Mouse (Mus musculus) heart, postnatal 25 days (tissue): ENCODE results near the gene Rnf181. TPM values are rescaled to one million over a fixed set of nuclear protein-coding genes. Genes with fewer than 3 reads are reported as not detected.

Experiments used
- DNase-seq: peaks from one replicate; pipeline ENCODE4 v3.0.0; 2022; ENCODE audit warnings: low spot score
- intact Hi-C: fragments of 180-260 bp; cut with DNase I; formaldehyde crosslinking; loops from one replicate; pipeline ENCODE4 v1.15.1; 2025
- total RNA-seq, 2 experiments: library from RNA; stranded (reverse); gene quantifications; 2 replicates each; pipeline ENCODE4 v1.2.3; 2021

The Rnf181 gene
- 10 to 100 TPM; 33.9 to 41.2 TPM for total RNA-seq

- DNase-seq = no peak
- intact Hi-C loops = no loop called here
Observed at GRCm38 (mm10) chr6:72366844-72367443, at the start of gene Rnf181. Gene Rnf181 (minus strand): TSS chr6:72366956.

DNA sequence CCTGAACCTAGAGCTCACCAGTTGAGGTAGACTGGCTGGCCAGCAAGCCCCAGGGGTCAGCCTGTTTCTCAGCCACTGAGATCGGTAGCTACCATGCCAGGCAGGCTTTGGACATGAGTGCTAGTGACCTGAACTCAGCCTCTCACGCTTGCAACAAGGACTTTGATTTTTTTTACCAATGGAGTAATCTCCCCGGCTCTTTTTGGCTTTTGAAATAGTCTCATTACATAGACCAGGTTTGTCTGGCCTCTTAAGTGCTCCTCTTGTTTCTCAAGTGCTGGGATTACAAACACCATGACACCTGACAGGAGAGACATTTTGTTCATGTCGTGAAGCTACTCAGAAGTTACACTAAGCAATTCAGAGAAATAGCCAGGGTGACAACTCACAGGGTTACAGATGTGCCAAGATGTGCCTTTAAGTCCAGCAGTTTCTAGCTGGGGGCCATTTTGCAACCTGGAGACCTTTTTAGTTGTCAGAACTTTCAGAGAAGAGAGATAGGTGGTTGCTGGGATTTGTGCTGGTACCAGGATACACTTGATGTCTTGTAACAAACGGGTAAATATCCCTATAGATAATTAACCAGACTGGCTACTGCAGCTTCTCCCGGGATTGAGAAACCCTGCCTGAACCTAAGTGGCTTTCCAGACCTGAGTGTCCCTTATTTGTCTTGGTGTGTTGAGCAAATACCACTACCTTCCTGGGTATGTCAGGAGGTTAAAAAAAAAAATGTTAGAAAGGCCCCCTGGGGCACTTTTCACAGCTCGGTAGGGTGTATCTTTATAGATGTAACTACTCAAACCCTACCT, 49.4 kb upstream of the Rnf181 start:
- no peak for DNase-seq
- intact Hi-C loops = no loop called here

GRCm38 (mm10) chr6:72415181-72415580, 48.4 kb upstream of the Rnf181 start:
- DNase-seq = no peak
- intact Hi-C loops = no loop called here

GRCm38 (mm10) chr6:72414076-72414756, 47.5 kb upstream of the Rnf181 start, which contains the start of gene Ggcx:
Gene Ggcx (plus strand): TSS chr6:72414308.
- intact Hi-C loops = no loop called here

DNA sequence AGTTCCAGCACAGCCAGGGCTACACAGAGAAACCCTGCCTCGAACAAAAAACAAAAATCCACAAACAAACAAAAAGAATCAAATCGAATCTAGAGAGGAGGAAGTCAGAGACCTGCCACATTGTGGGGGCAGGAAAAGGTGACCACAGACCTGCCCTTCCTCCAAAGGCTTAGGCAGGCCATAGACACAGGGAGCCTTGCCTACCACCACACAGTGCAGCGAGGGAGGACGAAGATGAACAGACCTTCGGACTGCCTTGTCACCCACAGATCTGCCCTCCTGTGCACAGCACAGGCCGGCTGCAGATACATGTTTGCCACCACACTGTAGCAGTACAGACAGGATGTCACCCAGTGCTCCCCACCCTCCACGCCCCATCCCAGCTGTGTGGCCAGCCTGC, 43.8 kb upstream of the Rnf181 start:
- intact Hi-C loops = no loop called here
- no peak for DNase-seq

More at GRCm38 (mm10) chr6:72414076-72414756, 47.5 kb upstream of the Rnf181 start, which contains the start of gene Ggcx:
- peak; percentile 92 for DNase-seq

DNA sequence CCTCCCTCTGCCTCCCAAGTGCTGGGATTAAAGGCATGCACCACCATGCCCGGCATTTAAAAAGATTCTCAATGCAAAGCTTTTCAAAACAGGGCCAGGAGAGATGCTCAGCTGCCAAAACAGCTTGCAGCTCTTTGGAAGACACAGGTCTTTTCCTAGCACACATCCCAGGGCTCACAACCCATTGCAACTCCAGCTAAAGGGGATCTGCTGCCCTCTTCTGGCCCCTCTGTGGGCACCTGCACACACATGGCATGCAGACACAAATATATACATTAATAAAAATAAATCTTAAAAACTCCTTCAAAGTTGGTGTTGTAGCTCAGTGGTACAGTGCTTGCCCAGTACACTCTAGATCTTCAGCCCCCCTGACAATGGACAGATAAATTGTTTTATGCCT, 43.2 kb upstream of the Rnf181 start:
- intact Hi-C loops = no loop called here
- DNase-seq = no peak

DNA sequence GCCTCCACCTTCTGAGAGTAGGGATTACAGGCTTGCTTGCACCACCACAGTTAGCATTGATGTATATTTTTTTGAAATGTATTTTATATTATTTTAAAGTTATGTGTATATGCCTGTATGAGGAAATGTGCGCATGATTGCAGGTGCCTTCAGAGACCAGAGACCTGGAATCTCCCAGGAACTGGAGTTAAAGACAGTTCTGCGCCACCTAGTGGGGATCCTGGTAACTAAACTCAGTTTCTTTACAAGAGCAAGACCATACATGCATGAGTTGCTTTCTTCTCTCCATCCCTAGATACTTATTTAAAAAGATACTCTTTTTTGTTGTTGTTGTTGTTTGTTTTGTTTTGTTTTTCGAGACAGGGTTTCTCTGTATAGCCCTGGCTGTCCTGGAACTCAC, 42.8 kb upstream of the Rnf181 start:
- intact Hi-C loops = loop anchor here (5.0 kb wide), 2 partner anchors 127 to 222 kb away; no protein-coding TSS in a partner anchor
- DNase-seq = no peak

- intact Hi-C loops = loop anchor here (2.0 to 5.0 kb wide), 3 partner anchors 44 to 220 kb away; no protein-coding TSS in a partner anchor
- peak; percentile 44 for DNase-seq
Observed at GRCm38 (mm10) chr6:72407119-72407518, 40.4 kb upstream of the Rnf181 start.

DNA sequence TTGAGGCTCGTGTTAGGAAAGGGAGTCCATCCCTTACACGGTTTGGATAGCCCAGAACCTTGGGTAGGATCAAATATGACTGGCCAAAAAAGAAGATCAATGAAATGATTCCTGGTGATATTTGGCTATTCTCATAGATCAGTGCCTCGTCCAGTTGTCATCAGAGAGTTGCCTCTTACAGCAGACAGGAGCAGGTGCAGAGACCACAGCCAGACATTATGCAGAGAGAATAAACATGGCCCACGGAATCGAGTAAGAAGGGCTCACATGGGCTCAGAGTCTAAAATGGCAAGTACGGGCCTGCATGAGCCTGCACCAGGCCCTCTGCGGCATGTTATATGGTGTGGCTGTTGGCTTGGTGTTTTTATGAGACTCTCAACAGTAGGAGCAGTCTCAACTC, 38.6 kb upstream of the Rnf181 start:
- intact Hi-C loops = loop anchor here (5.0 kb wide), 2 partner anchors 123 to 218 kb away; no protein-coding TSS in a partner anchor
- DNase-seq = no peak

GRCm38 (mm10) chr6:72401875-72402274, 35.1 kb upstream of the Rnf181 start:
- intact Hi-C loops = no loop called here
- DNase-seq = peak; percentile 49

GRCm38 (mm10) chr6:72399967-72400366, 33.2 kb upstream of the Rnf181 start:
- intact Hi-C loops = no loop called here
- DNase-seq = no peak

DNA sequence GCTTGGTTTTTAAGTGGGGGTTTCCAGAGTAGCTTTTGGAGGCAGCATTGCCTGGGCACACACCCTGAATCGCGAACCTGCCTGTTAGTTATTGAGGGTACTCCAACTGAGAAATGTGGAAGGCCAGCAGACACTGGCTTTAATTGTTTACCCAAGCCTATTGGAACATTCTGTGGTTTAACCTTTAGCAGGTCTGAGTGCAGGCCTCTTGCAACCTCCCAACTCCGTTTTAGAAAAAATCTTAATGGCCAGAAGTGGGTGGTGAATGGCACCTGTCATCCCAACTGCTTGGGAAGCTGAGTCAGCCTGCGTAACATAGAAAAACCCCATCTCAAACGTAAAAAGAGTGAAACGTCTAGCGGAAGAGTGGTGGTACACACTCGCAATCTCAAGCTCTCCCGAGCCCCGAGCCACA, 30.1 kb upstream of the Rnf181 start:
- no peak for DNase-seq
- intact Hi-C loops = no loop called here

DNA sequence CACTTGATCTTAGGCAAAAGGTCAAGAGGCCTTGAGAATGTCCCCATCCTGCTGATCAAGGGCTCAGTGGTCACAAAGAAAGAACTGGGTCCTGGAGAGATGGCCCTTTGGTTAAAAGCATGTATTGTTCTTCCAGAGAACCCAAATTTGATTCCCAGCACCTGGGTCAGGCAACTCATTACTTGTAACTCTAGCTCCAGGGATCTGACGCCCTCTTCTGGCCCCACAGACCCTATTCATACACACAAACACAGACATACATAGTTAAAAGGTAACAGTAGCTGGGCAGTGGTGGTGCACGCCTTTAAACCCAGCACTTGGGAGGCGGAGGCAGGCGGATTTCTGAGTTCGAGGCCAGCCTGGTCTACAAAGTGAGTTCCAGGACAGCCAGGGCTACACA, 25.6 kb upstream of the Rnf181 start:
- intact Hi-C loops = no loop called here

DNA sequence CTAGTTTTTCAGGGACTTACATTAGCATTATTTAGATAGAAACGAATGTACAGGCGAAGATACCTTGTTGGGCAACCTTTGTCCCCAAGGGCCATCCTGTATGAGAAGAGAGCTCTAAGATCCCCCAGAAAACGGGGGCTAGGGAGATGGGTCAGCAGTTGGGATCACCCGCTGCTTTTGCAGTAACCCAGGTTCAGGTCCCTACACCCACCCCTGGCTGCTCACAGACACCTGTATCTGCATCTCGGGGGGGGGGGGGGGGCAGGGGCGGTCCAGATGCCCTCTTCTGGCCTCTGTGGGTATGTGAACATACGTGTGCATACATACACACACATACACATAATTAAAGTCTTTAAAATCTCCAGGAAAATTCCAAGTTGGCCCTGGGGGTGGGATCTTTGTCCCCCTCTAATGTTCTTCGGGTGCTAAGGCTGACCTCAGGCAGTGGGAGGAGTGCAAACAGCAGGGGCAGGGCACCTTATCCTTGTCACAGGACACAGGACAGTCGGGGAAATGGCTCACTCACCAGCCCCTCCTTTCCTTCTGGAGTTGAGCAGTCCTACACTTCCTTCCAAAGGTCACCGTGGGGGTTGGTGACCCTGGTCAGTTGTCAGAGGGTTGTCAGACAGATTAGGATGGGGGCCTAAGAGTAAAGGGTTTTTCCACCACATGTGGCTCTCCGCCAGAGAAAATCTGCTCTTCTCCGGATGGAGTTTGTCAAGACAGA, 24.2 kb upstream of the Rnf181 start:
- DNase-seq = peak; percentile 69
- intact Hi-C loops = no loop called here

More for the DNA sequence above, 25.6 kb upstream of the Rnf181 start:
- no peak for DNase-seq

- DNase-seq = peak; percentile 87
- intact Hi-C loops = no loop called here
Observed at GRCm38 (mm10) chr6:72389941-72390771, 23.4 kb upstream of the Rnf181 start, which contains the start of gene Vamp8. Gene Vamp8 (minus strand): TSS chr6:72390703.

- intact Hi-C loops = no loop called here
- no peak for DNase-seq
Observed at GRCm38 (mm10) chr6:72389471-72389940, 22.8 kb upstream of the Rnf181 start.

DNA sequence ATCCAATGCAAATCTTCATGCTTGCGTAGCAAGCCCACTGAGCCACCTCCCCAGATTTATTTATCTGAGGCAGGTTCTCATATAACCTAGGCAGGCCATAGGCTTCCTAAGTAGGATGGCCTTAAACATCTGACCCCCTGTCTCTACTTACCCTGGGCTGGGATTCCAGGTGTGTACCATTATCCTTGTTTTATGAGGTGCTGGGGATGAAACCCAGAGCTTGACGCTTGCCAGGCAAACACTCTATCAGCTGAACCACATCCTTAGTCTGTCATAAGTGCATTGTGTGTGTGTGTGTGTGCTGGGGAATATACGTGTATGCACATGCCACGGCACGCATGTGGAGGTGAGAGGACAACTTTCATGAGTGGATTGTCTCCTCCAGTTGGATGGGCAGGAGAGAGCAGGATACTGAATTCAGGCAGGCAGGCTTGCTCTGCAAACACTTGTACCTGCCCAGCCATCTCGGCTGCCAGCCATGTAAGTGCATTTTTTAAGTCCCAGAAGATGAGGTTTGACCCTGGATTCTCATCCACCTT, 22.1 kb upstream of the Rnf181 start:
- intact Hi-C loops = no loop called here
- DNase-seq = no peak

DNA sequence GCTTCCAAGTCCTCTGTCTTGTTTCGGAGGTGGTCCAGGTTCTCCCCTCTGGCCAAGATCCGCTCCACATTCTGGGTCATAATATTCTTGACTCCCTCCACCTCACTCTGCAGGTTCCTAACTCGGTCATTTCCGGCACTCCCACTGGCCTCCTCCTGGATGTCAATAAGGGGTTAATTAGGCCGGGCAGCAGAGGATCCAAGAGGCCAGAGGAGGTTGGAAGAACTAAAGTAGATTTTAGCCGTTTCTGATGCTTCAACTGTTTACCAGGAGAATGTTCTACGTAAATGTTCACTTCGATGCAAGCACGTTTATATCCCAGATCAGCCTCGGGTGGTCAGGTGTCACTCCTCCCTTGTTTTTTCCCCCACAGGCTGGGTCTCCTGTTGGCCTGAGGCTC, 21.5 kb upstream of the Rnf181 start:
- intact Hi-C loops = no loop called here
- no peak for DNase-seq

DNA sequence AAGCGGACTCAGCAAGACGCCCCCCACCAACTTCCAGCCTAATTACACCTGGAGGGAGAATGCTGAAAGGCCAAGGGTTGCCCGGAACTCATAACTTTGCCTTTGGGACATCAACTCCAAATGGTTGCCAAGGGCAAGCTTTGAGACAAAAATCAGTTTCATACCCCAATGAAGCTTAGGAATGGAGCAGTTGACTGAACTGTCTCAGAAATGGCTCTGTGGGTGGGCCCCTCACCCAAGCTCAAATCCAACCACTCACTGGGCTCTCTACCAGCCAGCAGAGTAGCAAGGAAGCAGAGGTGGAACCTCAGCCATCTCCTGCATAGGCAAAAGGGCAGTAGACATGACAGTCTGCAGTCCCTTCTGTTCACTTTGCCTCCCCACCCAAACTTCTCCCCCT, 21.1 kb upstream of the Rnf181 start:
- DNase-seq = no peak
- intact Hi-C loops = no loop called here
